Mouse (Mus musculus): ENCODE measurements around the gene Rrp9. TPM values are rescaled to one million over a fixed set of nuclear protein-coding genes. Genes with fewer than 3 reads are reported as not detected.

The Rrp9 gene
- total and polyA plus RNA-seq, 2 experiments from 2014 or later, result 21.0 to 54.6 TPM

DNA sequence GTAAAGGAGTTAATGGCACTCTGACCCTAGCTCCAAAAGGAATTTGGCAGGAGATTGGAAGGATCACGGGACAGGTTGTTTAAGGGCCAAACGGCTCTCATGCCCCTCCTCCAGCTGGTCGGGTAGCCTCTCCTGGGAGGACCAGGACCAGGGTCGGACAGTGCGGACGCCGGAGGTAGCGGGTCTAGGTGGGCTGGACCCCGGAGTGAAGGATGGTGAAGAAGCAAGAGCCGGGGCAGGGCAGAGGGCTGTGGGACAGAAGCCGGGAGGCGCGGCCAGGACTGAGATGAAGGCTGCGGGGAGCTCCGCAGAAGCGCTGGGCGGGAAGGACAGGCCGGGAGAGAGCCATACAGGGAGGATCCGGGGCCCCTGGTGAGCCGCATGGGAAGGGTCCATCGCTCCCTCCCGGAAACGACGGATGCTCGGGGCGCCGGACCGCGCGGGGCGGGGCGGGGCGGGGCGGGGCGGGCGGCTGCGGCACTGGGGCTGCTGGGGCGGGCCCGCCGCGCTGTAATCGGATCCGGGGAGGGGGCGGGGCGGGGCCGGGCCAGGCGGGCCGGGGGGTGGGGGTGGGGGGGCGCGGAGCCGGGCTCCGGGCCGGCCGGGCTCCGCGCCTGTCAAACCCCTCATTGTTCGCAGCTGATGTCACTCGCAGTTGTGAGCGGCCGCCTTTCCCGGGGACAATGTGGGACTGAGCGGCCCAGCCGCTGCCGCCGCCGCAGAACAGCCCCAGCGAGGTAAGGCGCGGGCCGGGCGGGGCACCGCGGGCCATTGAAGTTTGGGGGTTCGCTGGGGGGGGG lies 22.3 kb upstream of the Rrp9 start, which contains the start of gene Pcbp4:
Gene Pcbp4, plus strand, starts transcription at position 21 of the 800 bp plus-strand sequence.
- no peaks in the 10 kb centered on the region for H3K36me3 ChIP-seq (replicated peaks; ENCODE audit: control insufficient read depth, insufficient read depth, low read length)
- peak within 1 kb of the TSS; percentile 65 for H3K4me2 ChIP-seq (ENCODE audit: low read depth, low read length)
- peak; percentile 63 for DNase-seq (ENCODE audit: low spot score)
- H3K9me3 ChIP-seq (replicated peaks; ENCODE audit: control insufficient read depth, low read length), result no peaks in the 10 kb centered on the region
- peak; percentile 71 for ATAC-seq (ENCODE audit: insufficient read depth, low read depth)
- peaks cover 66% of the 10 kb centered on the region for H3K4me1 ChIP-seq (ENCODE audit: control insufficient read depth, insufficient read depth)
- H3K9ac ChIP-seq (replicated peaks; ENCODE audit: low read depth, low read length), result peak within 1 kb of the TSS; percentile 84
- H3K4me3 ChIP-seq (ENCODE audit: low read depth, low read length), result peak within 1 kb of the TSS; percentile 72
- no peaks in the 10 kb centered on the region for H3K27me3 ChIP-seq (ENCODE audit: control insufficient read depth, insufficient read depth, low read length)
- WGBS, result under 1% methylated on average over 45 of the region's 74 CpGs
- no peak for TF ChIP-seq EP300 (IDR thresholded peaks at IDR 0.05; ENCODE audit: low read depth)
- no peak for TF ChIP-seq CTCF (IDR thresholded peaks at IDR 0.05; ENCODE audit: low read depth)
- H3K27ac ChIP-seq (ENCODE audit: low read depth), result peak within 1 kb of the TSS; percentile 78

GRCm38 (mm10) chr9:106454071-106454761 lies 21.5 kb upstream of the Rrp9 start:
- no peak for DNase-seq (ENCODE audit: low spot score)
- TF ChIP-seq CTCF (IDR thresholded peaks at IDR 0.05; ENCODE audit: low read depth) (no peak), EP300 (IDR thresholded peaks at IDR 0.05; ENCODE audit: low read depth) (no peak)

GRCm38 (mm10) chr9:106454888-106455681 lies 20.7 kb upstream of the Rrp9 start:
- Histone ChIP-seq H3K4me1 (ENCODE audit: control insufficient read depth, insufficient read depth) (peaks cover 59% of the 10 kb centered on the region), H3K9ac (replicated peaks; ENCODE audit: low read depth, low read length) (peak overlapping the region; percentile 84; the same call in 1 of the 2 replicates), H3K4me2 (ENCODE audit: low read depth, low read length) (peak overlapping the region; percentile 65), H3K4me3 (ENCODE audit: low read depth, low read length) (peak overlapping the region; percentile 72), H3K9me3 (replicated peaks; ENCODE audit: control insufficient read depth, low read length) (no peaks in the 10 kb centered on the region), H3K27ac (ENCODE audit: low read depth) (peak overlapping the region; percentile 78), H3K27me3 (ENCODE audit: control insufficient read depth, insufficient read depth, low read length) (no peaks in the 10 kb centered on the region), H3K36me3 (replicated peaks; ENCODE audit: control insufficient read depth, insufficient read depth, low read length) (no peaks in the 10 kb centered on the region)
- no peak for DNase-seq (ENCODE audit: low spot score)
- 11% methylated on average over 17 of the region's 17 CpGs for WGBS
- no peak for TF ChIP-seq EP300 (IDR thresholded peaks at IDR 0.05; ENCODE audit: low read depth)
- no peak for TF ChIP-seq CTCF (IDR thresholded peaks at IDR 0.05; ENCODE audit: low read depth)
- ATAC-seq (ENCODE audit: insufficient read depth, low read depth), result no peak

More at GRCm38 (mm10) chr9:106454071-106454761, 21.5 kb upstream of the Rrp9 start:
- Histone ChIP-seq H3K36me3 (replicated peaks; ENCODE audit: control insufficient read depth, insufficient read depth, low read length) (no peaks in the 10 kb centered on the region), H3K9ac (replicated peaks; ENCODE audit: low read depth, low read length) (peak overlapping the region; percentile 84), H3K4me1 (ENCODE audit: control insufficient read depth, insufficient read depth) (peaks cover 61% of the 10 kb centered on the region), H3K9me3 (replicated peaks; ENCODE audit: control insufficient read depth, low read length) (no peaks in the 10 kb centered on the region), H3K4me2 (ENCODE audit: low read depth, low read length) (peak overlapping the region; percentile 65), H3K4me3 (ENCODE audit: low read depth, low read length) (peak overlapping the region; percentile 72), H3K27me3 (ENCODE audit: control insufficient read depth, insufficient read depth, low read length) (no peaks in the 10 kb centered on the region), H3K27ac (ENCODE audit: low read depth) (peak overlapping the region; percentile 78)
- 11% methylated on average over 12 of the region's 20 CpGs for WGBS
- ATAC-seq (ENCODE audit: insufficient read depth, low read depth), result no peak

DNA sequence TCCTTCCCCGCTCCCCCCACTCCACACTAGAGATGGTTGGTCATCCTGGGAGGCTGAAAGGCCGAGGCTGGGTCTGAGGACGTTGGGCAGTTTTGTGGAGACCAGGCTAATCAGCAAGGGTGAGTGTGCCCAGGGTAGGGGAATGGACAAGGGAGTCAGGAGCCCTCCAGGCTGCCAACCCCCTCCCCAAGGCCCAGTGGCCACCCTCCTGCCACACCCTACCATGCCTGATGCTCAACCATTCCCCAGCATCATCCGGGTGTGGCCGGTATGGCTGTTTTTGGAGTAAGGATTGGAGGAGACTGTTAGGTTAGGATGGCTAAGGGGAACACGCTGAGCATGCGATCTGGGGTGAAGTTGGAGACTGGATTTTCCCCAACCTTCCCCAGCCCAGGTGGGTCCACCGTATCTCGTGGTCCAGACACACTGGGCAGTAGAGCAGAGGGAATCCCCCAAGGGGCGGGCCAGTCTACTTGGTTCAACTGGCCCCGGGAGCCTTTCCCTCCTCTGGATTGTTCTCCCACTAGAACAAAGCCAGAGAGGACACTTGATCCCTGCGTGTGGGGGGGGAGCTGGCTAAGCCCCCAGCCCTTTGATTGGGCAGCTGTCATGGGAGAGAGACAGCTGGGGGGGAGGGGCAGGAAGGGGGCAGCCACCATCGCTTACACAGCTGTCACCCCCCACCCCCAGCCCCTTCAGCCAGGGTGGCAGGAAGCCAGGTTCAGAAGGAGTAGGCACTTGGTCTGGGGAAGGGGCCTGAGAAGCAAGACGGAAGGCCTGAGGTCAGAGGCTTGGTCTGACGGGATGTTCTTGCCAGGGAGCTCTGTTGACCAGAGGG lies 19.2 kb upstream of the Rrp9 start:
- Histone ChIP-seq H3K9me3 (replicated peaks; ENCODE audit: control insufficient read depth, low read length) (no peaks in the 10 kb centered on the region), H3K9ac (replicated peaks; ENCODE audit: low read depth, low read length) (no peak overlapping the region; the same call in 1 of the 2 replicates), H3K4me3 (ENCODE audit: low read depth, low read length) (no peak overlapping the region), H3K4me2 (ENCODE audit: low read depth, low read length) (0 out of 2 replicates have a peak overlapping the region, but pooled peaks have one; percentile 3), H3K4me1 (ENCODE audit: control insufficient read depth, insufficient read depth) (peaks cover 46% of the 10 kb centered on the region), H3K27me3 (ENCODE audit: control insufficient read depth, insufficient read depth, low read length) (no peaks in the 10 kb centered on the region), H3K36me3 (replicated peaks; ENCODE audit: control insufficient read depth, insufficient read depth, low read length) (peaks cover 11% of the 10 kb centered on the region), H3K27ac (ENCODE audit: low read depth) (peak overlapping the region; percentile 18)
- no peak for TF ChIP-seq EP300 (IDR thresholded peaks at IDR 0.05; ENCODE audit: low read depth)
- TF ChIP-seq CTCF (IDR thresholded peaks at IDR 0.05; ENCODE audit: low read depth), result no peak
- ATAC-seq (ENCODE audit: insufficient read depth, low read depth) (no peak), DNase-seq (ENCODE audit: low spot score) (no peak)
- 57% methylated on average over 15 of the region's 15 CpGs for WGBS

Measured in heart, postnatal 0 days (tissue).